Mouse (Mus musculus) midbrain, postnatal 0 days (tissue): ENCODE measurements around the gene Mrps36. TPM values are rescaled to one million over a fixed set of nuclear protein-coding genes. Genes with fewer than 3 reads are reported as not detected.

ENCODE experiments used
- ATAC-seq: fragments of 200-750 bp; cut with Nextera tagmentation; 2 replicates; pipeline ENCODE4 v1.8.0; 2017; ENCODE audit warnings: moderate number of reproducible peaks, mild to moderate bottlenecking, moderate TSS enrichment, moderate library complexity; ENCODE audit not compliant: low FRiP score
- DNase-seq: peaks from one replicate; pipeline ENCODE4 v3.0.0-alpha.2; 2015; ENCODE audit warnings: low spot score
- H3K27ac ChIP-seq: fragments of 300-500 bp; sonication (generic); 2 replicates; pipeline ENCODE4 v1.5.1; 2014; ENCODE audit warnings: low read depth, mild to moderate bottlenecking, low read length, mixed read lengths
- H3K27me3 ChIP-seq: fragments of 300-500 bp; sonication (generic); 2 replicates; pipeline ENCODE4 v1.6.1; 2014; ENCODE audit warnings: low read length, control low read depth, mixed read lengths; ENCODE audit not compliant: insufficient read depth
- H3K36me3 ChIP-seq: fragments of 300-500 bp; sonication (generic); 2 replicates; pipeline ENCODE4 v1.6.1; 2014; ENCODE audit warnings: low read length, control low read depth, mixed read lengths; ENCODE audit not compliant: insufficient read depth
- H3K4me1 ChIP-seq: fragments of 300-500 bp; sonication (generic); 2 replicates; pipeline ENCODE4 v1.6.1; 2014; ENCODE audit warnings: mild to moderate bottlenecking, control low read depth, antibody characterized with exemption, low read length, mixed read lengths; ENCODE audit not compliant: insufficient read depth
- H3K4me2 ChIP-seq: fragments of 300-500 bp; sonication (generic); 2 replicates; pipeline ENCODE4 v1.6.1; 2014; ENCODE audit warnings: low read depth, mild to moderate bottlenecking, low read length, mixed read lengths; ENCODE audit not compliant: poor library complexity, severe bottlenecking
- H3K4me3 ChIP-seq: fragments of 300-500 bp; sonication (generic); 2 replicates; pipeline ENCODE4 v1.5.1; 2014; ENCODE audit warnings: low read depth, mild to moderate bottlenecking, low read length, moderate library complexity
- H3K9ac ChIP-seq: fragments of 300-500 bp; sonication (generic); replicated peaks from 2 replicates; pipeline ENCODE4 v1.6.1; 2014; ENCODE audit warnings: mild to moderate bottlenecking, low read length, moderate library complexity, mixed read lengths; ENCODE audit not compliant: poor library complexity, severe bottlenecking
- H3K9me3 ChIP-seq: fragments of 300-500 bp; sonication (generic); 2 replicates; pipeline ENCODE4 v1.6.1; 2016; ENCODE audit warnings: low read length, control low read depth
- CTCF ChIP-seq: IDR thresholded peaks from 2 replicates; pipeline ENCODE4 v1.5.1; 2016; ENCODE audit warnings: antibody characterized with exemption, mild to moderate bottlenecking
- WGBS: fragments of 180-500 bp; shearing (Covaris S2); extraction: QIAGEN DNeasy Blood & Tissue Kit; methylation state at CpG from one replicate; pipeline ENCODE4 v1.1.7; 2014; 5-methylcytosine and 5-hydroxymethylcytosine counted together
- polyA plus RNA-seq: library from polyadenylated mRNA; unstranded; fragments of >200 nt; fragmentation: Nextera tagmentation; extraction: Ambion mirVana; gene quantifications from 2 replicates; pipeline ENCODE4 v1.2.1, GENCODE M21; 2015
- total RNA-seq: library from RNA; depleted of rRNA; stranded (reverse); fragments of >200 nt; gene quantifications from 2 replicates; pipeline ENCODE4 v1.2.3, GENCODE M21; 2014

Mrps36 gene
- total and polyA plus RNA-seq, 2 experiments from 2014 or later = 25.9 to 163 TPM

DNA sequence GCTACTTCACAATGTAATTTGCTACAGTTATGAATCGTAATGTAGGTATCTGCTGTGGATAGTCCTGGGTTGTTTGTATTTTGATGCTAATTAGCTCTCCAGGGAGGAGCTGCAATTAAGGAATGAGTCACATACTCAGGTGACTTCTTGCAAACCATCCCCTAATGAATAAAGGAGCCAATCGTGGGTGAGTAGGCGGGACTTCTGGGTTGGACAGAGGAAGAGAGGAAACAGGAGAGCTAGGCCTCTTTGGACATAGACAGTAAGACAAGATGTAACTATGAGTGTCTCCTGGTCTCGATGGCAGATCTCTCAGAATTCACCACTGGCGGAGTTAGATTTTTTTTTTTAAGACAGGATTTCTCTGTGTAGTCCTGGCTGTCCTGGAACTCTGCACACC lies 22.8 kb downstream of the Mrps36 start:
- Histone ChIP-seq H3K27ac (no peak overlapping the region), H3K27me3 (no peaks in the 10 kb centered on the region), H3K4me3 (no peak overlapping the region), H3K4me1 (no peaks in the 10 kb centered on the region), H3K9me3 (no peaks in the 10 kb centered on the region), H3K36me3 (peaks cover 20% of the 10 kb centered on the region), H3K9ac (no peak overlapping the region), H3K4me2 (no peak overlapping the region)
- TF ChIP-seq CTCF = no peak
- DNase-seq (no peak), ATAC-seq (no peak)
- 92% methylated on average over 5 of the region's 5 CpGs for WGBS

DNA sequence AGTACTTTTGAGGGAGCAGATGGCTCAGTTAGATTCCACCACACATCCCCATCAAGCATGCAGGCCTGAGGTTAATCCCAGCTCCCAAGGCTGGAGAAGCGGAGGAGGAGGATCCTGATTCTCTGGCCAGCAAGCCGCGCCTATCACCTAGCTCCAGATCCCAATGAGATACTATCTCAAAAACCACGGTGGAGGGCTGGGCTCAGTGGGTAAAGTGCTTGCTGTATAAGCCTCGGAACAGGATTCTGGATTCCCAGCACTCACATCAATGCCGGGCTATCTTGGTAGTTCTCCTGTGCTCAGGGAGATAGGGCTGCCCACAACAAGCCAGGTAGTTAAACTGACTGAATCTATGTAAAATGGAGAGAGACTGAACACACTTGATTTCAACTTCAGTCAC lies 29.0 kb downstream of the Mrps36 start:
- peaks cover 46% of the 10 kb centered on the region for H3K36me3 ChIP-seq
- no peak overlapping the region for H3K4me3 ChIP-seq

DNA sequence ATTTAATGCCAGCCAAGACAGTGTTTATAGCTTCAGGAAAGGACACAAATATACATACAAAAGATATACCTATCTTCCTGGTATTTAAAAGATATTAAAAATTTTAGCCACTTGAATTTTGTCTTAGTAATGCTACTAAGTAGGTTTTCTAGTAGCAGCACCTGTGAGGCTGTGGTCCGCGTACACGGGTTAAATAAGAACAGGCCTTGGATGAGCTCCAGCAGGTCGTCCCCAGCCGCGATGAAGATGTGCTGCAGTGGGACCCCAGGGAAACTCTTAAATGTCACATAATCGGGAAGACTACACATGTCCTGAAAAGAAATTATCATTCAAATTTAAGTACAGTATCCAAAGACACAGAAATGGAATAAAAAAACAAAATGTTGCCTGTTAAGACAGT lies 38.3 kb downstream of the Mrps36 start:
- TF ChIP-seq CTCF = no peak
- Histone ChIP-seq H3K9me3 (no peaks in the 10 kb centered on the region), H3K4me1 (no peaks in the 10 kb centered on the region), H3K36me3 (peaks cover 55% of the 10 kb centered on the region), H3K4me2 (no peak overlapping the region), H3K27ac (no peak overlapping the region), H3K9ac (no peak overlapping the region), H3K27me3 (no peaks in the 10 kb centered on the region), H3K4me3 (no peak overlapping the region)
- 96% methylated on average over 7 of the region's 7 CpGs for WGBS
- no peak for ATAC-seq
- no peak for DNase-seq

More for the DNA sequence above, 29.0 kb downstream of the Mrps36 start:
- Histone ChIP-seq H3K4me2 (no peak overlapping the region), H3K27me3 (no peaks in the 10 kb centered on the region), H3K9me3 (no peaks in the 10 kb centered on the region), H3K27ac (no peak overlapping the region), H3K4me1 (no peaks in the 10 kb centered on the region), H3K9ac (no peak overlapping the region)
- ATAC-seq (no peak), DNase-seq (no peak)
- no peak for TF ChIP-seq CTCF
- 92% methylated on average over 6 of the region's 6 CpGs for WGBS

DNA sequence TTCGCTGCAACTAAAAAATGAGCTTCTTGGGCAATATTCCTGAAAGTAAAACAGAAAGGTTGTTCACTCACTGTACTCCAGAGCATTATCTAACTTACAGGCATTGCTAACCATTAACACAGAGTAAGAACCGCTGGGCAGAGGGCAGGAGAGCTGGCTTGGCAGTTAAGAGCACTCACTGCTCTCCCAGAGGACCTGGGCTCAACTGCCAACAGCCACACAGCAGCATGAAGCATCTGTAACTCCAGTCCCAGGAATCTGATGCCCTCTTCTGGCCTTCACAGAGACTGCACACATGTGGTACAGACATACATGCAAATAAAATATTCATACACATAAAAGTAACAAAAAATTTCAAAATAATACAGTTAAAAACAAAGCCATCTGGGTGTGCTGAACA lies 41.0 kb downstream of the Mrps36 start:
- WGBS = 97% methylated on average over 2 of the region's 2 CpGs
- Histone ChIP-seq H3K9ac (no peak overlapping the region), H3K4me1 (no peaks in the 10 kb centered on the region), H3K4me3 (no peak overlapping the region), H3K27me3 (no peaks in the 10 kb centered on the region), H3K9me3 (no peaks in the 10 kb centered on the region), H3K4me2 (no peak overlapping the region), H3K27ac (no peak overlapping the region), H3K36me3 (peaks cover 53% of the 10 kb centered on the region)
- ATAC-seq (no peak), DNase-seq (no peak)
- peak; percentile 34; the same call in 1 of the 2 replicates for TF ChIP-seq CTCF

DNA sequence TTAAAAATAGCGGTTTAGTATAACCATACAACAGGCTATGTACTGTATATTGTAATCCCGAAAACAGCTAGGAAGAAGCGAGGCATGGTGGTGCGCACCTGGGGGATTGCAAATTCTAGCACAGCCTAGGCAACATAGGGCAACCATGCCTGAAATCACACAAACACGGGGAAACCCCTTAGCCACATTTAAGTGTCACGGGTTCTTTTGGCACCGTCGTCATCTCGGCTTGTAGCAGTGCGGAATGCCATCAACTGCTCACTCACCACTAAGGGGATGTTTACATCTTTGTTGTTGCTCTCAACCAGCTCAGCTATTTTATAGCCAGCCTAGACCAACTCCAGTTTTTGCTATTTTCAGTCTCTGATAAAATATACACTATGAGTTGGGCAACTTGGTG lies 45.6 kb downstream of the Mrps36 start:
- Histone ChIP-seq H3K27ac (no peak overlapping the region), H3K4me1 (no peaks in the 10 kb centered on the region), H3K27me3 (no peaks in the 10 kb centered on the region), H3K9ac (no peak overlapping the region), H3K4me2 (no peak overlapping the region), H3K36me3 (peaks cover 44% of the 10 kb centered on the region), H3K9me3 (no peaks in the 10 kb centered on the region), H3K4me3 (no peak overlapping the region)
- no peak for ATAC-seq
- TF ChIP-seq CTCF = no peak
- WGBS = 99% methylated on average over 10 of the region's 10 CpGs
- no peak for DNase-seq

DNA sequence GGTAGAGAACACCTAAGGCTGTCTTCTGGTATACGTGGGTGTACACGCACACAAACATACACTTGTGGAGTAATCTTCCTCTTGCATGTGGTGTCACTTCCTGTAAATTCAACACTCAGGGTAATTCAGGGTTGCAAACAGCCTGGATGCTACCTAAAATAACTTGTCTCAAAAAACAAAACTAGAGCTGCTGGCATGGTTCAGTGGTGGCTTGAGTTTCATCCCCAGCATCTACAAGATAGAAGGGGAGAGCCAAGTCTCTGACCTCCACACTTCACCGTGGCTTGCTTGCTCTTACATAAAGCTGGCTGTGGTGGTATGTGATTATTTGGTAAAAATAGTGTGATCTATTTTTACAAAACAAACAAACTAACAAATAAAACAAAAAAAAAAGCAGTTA lies 46.9 kb downstream of the Mrps36 start:
- Histone ChIP-seq H3K4me3 (no peak overlapping the region), H3K36me3 (peaks cover 32% of the 10 kb centered on the region), H3K4me1 (no peaks in the 10 kb centered on the region), H3K4me2 (no peak overlapping the region), H3K27me3 (no peaks in the 10 kb centered on the region), H3K9me3 (no peaks in the 10 kb centered on the region), H3K27ac (no peak overlapping the region), H3K9ac (no peak overlapping the region)
- ATAC-seq (no peak), DNase-seq (no peak)
- 96% methylated on average over 3 of the region's 3 CpGs for WGBS
- no peak for TF ChIP-seq CTCF
